Mouse (Mus musculus): ENCODE data around the gene Timm13. TPM values are rescaled to one million over a fixed set of nuclear protein-coding genes. Genes with fewer than 3 reads are reported as not detected.

The Timm13 gene
- polyA plus RNA-seq, 1 experiment, result 174 TPM

GRCm38 (mm10) chr10:80932206-80932605, 31.4 kb upstream of the Timm13 start:
- peak; percentile 67 for DNase-seq (ENCODE audit: low read depth)
- TF ChIP-seq CTCF (IDR thresholded peaks at IDR 0.05; ENCODE audit: borderline replicate concordance, extremely low read depth, insufficient read depth, insufficient read length), result no peak
- TF ChIP-seq POLR2A (IDR thresholded peaks at IDR 0.05; ENCODE audit: borderline replicate concordance, extremely low read depth, insufficient read depth, insufficient read length, poor library complexity, severe bottlenecking), result no peak

GRCm38 (mm10) chr10:80931695-80932094, 30.9 kb upstream of the Timm13 start:
- peak; percentile 8 for DNase-seq (ENCODE audit: low read depth)

GRCm38 (mm10) chr10:80931153-80931671, 30.4 kb upstream of the Timm13 start:
- peak; percentile 49 for DNase-seq (ENCODE audit: low read depth)
- TF ChIP-seq CTCF (IDR thresholded peaks at IDR 0.05; ENCODE audit: borderline replicate concordance, extremely low read depth, insufficient read depth, insufficient read length) (no peak), POLR2A (IDR thresholded peaks at IDR 0.05; ENCODE audit: borderline replicate concordance, extremely low read depth, insufficient read depth, insufficient read length, poor library complexity, severe bottlenecking) (no peak)

More at GRCm38 (mm10) chr10:80931695-80932094, 30.9 kb upstream of the Timm13 start:
- no peak for TF ChIP-seq POLR2A (IDR thresholded peaks at IDR 0.05; ENCODE audit: borderline replicate concordance, extremely low read depth, insufficient read depth, insufficient read length, poor library complexity, severe bottlenecking)
- no peak for TF ChIP-seq CTCF (IDR thresholded peaks at IDR 0.05; ENCODE audit: borderline replicate concordance, extremely low read depth, insufficient read depth, insufficient read length)

DNA sequence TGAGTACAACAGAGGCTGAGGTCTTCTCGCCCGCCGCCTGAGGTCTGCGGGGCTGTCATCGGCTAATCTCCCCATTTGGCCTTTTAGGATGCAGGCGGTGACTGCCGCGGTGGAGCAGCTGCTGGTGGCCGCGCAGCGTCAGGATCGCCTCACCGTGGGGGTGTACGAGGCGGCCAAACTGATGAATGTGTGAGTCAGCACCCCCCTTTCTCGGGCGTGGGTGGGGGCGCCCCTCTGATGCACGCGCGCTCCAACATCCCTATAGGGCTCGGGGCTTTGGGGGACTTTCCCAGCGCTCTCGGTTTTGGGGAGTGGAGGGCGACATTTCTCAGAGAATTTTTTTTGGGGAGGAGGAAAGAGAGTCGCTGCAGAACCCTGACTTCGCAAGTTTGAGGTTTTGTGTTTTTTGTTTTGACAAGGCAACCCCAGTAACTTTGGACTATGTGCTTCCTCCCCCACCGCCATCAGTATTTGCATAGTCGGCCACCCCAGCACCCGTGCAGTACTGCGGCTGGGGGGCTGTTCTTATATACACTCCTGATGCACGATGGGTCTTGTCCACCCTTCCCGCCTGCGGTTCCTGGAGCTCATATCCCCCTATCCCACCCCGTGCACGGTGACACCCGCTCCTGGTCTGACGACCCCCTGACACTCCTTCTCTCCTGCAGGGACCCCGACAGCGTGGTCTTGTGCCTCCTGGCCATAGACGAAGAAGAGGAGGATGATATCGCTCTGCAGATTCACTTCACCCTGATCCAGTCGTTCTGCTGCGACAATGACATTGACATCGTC, 29.8 kb upstream of the Timm13 start:
- TF ChIP-seq POLR2A (IDR thresholded peaks at IDR 0.05; ENCODE audit: borderline replicate concordance, extremely low read depth, insufficient read depth, insufficient read length, poor library complexity, severe bottlenecking) (no peak), CTCF (IDR thresholded peaks at IDR 0.05; ENCODE audit: borderline replicate concordance, extremely low read depth, insufficient read depth, insufficient read length) (no peak)
- DNase-seq (ENCODE audit: low read depth), result no peak

GRCm38 (mm10) chr10:80929299-80930226, 28.8 kb upstream of the Timm13 start, which contains the start of gene Gadd45b:
TSS of gene Gadd45b (plus strand) at chr10:80930073.
- peak; percentile 99 for DNase-seq (ENCODE audit: low read depth)
- TF ChIP-seq CTCF (IDR thresholded peaks at IDR 0.05; ENCODE audit: borderline replicate concordance, extremely low read depth, insufficient read depth, insufficient read length) (no peak), POLR2A (IDR thresholded peaks at IDR 0.05; ENCODE audit: borderline replicate concordance, extremely low read depth, insufficient read depth, insufficient read length, poor library complexity, severe bottlenecking) (peak; percentile 92; the same call in 1 of the 2 replicates)

- peak; percentile 95 for DNase-seq (ENCODE audit: low read depth)
- TF ChIP-seq POLR2A (IDR thresholded peaks at IDR 0.05; ENCODE audit: borderline replicate concordance, extremely low read depth, insufficient read depth, insufficient read length, poor library complexity, severe bottlenecking) (no peak), CTCF (IDR thresholded peaks at IDR 0.05; ENCODE audit: borderline replicate concordance, extremely low read depth, insufficient read depth, insufficient read length) (peak; percentile 91)
Measured at GRCm38 (mm10) chr10:80928586-80929298, 28.0 kb upstream of the Timm13 start.

DNA sequence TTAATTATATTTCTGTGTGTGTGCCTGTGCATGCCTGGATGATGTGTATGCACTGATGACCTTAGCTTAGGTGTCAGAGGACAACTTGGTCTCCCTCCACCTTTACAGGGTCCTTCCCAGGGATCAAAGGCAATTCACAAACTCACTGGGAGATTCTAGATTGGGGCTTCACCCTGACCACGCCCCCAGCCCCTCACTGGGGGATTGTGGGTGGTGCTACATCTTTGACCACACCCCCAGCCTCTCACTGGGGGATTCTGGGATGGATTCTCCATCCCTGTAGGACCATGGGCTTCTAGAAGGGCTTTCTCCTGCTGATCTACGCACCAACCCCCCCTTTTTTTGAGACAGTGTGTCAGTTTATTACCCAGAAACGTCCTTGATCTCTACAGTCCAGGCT, 24.7 kb upstream of the Timm13 start:
- TF ChIP-seq POLR2A (IDR thresholded peaks at IDR 0.05; ENCODE audit: borderline replicate concordance, extremely low read depth, insufficient read depth, insufficient read length, poor library complexity, severe bottlenecking), result no peak
- TF ChIP-seq CTCF (IDR thresholded peaks at IDR 0.05; ENCODE audit: borderline replicate concordance, extremely low read depth, insufficient read depth, insufficient read length), result no peak
- no peak for DNase-seq (ENCODE audit: low read depth)

- peak; percentile 49 for DNase-seq (ENCODE audit: low read depth)
- TF ChIP-seq CTCF (IDR thresholded peaks at IDR 0.05; ENCODE audit: borderline replicate concordance, extremely low read depth, insufficient read depth, insufficient read length), result no peak
- TF ChIP-seq POLR2A (IDR thresholded peaks at IDR 0.05; ENCODE audit: borderline replicate concordance, extremely low read depth, insufficient read depth, insufficient read length, poor library complexity, severe bottlenecking), result no peak
Measured at GRCm38 (mm10) chr10:80921923-80922322, 21.2 kb upstream of the Timm13 start.

DNA sequence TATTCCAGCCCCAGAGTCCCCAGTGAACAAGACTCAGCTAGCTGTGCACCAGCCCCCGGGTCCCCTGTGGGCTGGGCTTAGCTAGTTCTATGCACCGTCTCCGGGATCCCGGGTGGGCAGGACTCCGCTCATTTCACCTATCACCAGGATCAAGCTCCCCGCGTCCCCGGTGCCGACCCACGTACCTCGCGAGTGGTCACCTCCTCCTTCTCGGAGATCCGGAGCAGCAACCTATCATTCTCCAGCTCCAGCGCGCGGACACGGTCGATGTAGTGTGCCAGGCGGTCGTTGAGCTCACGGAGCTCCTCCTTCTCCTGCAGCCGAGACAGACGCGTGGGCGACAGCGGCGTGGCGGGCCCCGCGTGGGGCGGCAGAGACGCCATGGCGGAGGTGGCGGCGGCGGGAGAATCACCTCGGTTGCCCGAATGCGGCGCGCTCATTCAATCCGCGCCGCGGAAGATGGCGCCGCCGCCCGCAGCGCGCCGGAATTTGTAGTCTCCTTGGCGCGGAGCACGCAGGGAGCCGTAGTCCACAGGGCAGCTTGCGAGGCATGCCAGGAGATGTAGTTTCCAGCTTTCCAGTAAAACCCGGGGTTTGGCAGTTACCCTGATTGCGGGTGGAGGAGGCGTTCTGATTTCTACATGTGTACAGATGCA, 17.1 kb upstream of the Timm13 start, which contains the start of gene Lmnb2:
Gene Lmnb2 (minus strand): TSS at position 467 of the 656 bp plus-strand sequence.
- peak; percentile 93 for DNase-seq (ENCODE audit: low read depth)
- TF ChIP-seq CTCF (IDR thresholded peaks at IDR 0.05; ENCODE audit: borderline replicate concordance, extremely low read depth, insufficient read depth, insufficient read length), result no peak
- TF ChIP-seq POLR2A (IDR thresholded peaks at IDR 0.05; ENCODE audit: borderline replicate concordance, extremely low read depth, insufficient read depth, insufficient read length, poor library complexity, severe bottlenecking), result peak; percentile 73

DNA sequence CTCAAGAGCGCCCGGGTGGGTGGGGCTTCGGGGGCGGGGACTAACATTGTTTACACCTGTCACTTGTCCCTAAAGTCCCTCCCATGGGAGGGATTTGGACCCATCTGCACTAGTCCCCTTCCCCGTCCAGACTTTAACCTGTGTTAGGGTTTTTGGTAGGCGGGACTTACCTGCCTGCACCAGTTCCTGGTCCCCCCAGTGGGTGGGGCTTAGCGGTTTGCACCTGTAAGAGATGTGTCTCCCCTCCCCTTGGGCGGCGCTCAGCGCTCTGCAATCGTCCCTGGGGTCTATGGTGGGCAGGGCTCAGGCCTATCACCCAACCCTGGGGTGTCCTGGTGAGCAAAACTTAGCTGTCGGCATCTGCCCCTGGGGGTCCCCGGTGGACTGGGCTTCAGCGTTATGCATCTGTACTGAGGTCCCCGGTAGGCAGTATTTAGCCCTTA, 16.6 kb upstream of the Timm13 start:
- TF ChIP-seq CTCF (IDR thresholded peaks at IDR 0.05; ENCODE audit: borderline replicate concordance, extremely low read depth, insufficient read depth, insufficient read length) (no peak), POLR2A (IDR thresholded peaks at IDR 0.05; ENCODE audit: borderline replicate concordance, extremely low read depth, insufficient read depth, insufficient read length, poor library complexity, severe bottlenecking) (no peak)
- DNase-seq (ENCODE audit: low read depth), result peak; percentile 19
